Mouse (Mus musculus) cerebellum, adult 11-12 months (tissue): Measurements from ENCODE around the gene Crat.
A peak's percentile ranks its signal among the peaks of the same experiment; 100 is the strongest.

Experiments used
- DNase-seq: peaks from one replicate; pipeline ENCODE4 v3.0.0; 2022

The Crat gene

GRCm38 (mm10) chr2:30415157-30415935 is at the start of gene Crat:
Gene Crat (minus strand): TSS chr2:30415813.
- DNase-seq, result peak; percentile 97

GRCm38 (mm10) chr2:30464411-30464810 is 48.8 kb upstream of the Crat start:
- DNase-seq, result peak; percentile 23

GRCm38 (mm10) chr2:30463904-30464330 is 48.3 kb upstream of the Crat start:
- peak; percentile 87 for DNase-seq

GRCm38 (mm10) chr2:30463341-30463761 is 47.7 kb upstream of the Crat start:
- DNase-seq, result peak; percentile 53

GRCm38 (mm10) chr2:30459241-30459640 is 43.6 kb upstream of the Crat start:
- DNase-seq, result no peak

- DNase-seq, result no peak
Observed at GRCm38 (mm10) chr2:30458349-30458748, 42.7 kb upstream of the Crat start.

GRCm38 (mm10) chr2:30456104-30456980 is 40.7 kb upstream of the Crat start:
- DNase-seq, result no peak

- DNase-seq, result no peak
Observed at GRCm38 (mm10) chr2:30454587-30454986, 39.0 kb upstream of the Crat start.

GRCm38 (mm10) chr2:30453570-30453969 is 38.0 kb upstream of the Crat start:
- no peak for DNase-seq

GRCm38 (mm10) chr2:30451525-30451924 is 35.9 kb upstream of the Crat start:
- DNase-seq, result peak; percentile 12

GRCm38 (mm10) chr2:30450530-30450929 is 34.9 kb upstream of the Crat start:
- no peak for DNase-seq

GRCm38 (mm10) chr2:30448371-30448770 is 32.8 kb upstream of the Crat start:
- DNase-seq, result no peak

GRCm38 (mm10) chr2:30446891-30447826 is 31.5 kb upstream of the Crat start:
- DNase-seq, result peak; percentile 72

GRCm38 (mm10) chr2:30445312-30445711 is 29.7 kb upstream of the Crat start:
- peak; percentile 21 for DNase-seq

GRCm38 (mm10) chr2:30444450-30444849 is 28.8 kb upstream of the Crat start:
- no peak for DNase-seq

- peak; percentile 11 for DNase-seq
Observed at GRCm38 (mm10) chr2:30444006-30444405, 28.4 kb upstream of the Crat start.

GRCm38 (mm10) chr2:30443281-30443680 is 27.7 kb upstream of the Crat start:
- DNase-seq, result peak; percentile 7

- no peak for DNase-seq
Observed at GRCm38 (mm10) chr2:30442498-30442890, 26.9 kb upstream of the Crat start.

- DNase-seq, result peak; percentile 57
Observed at GRCm38 (mm10) chr2:30441518-30442497, 26.2 kb upstream of the Crat start.

- peak; percentile 56 for DNase-seq
Observed at GRCm38 (mm10) chr2:30440701-30441517, 25.3 kb upstream of the Crat start.
